Mouse (Mus musculus) G1E (cell line): Measurements from ENCODE around the gene Akap9.

Source experiments
- CTCF ChIP-seq: IDR thresholded peaks from 2 replicates; pipeline ENCODE4 v1.5.1; 2012; ENCODE audit warnings: low read depth, low read length, inconsistent platforms, mixed read lengths
- POLR2AphosphoS5 ChIP-seq: IDR thresholded peaks from 2 replicates; pipeline ENCODE4 v1.6.1; 2012; ENCODE audit warnings: low read depth, low read length, inconsistent platforms; ENCODE audit not compliant: insufficient replicate concordance
- TAL1 ChIP-seq: conservative IDR thresholded peaks from 2 replicates; pipeline ENCODE4 v1.6.1; 2012; ENCODE audit warnings: low read depth, low read length, inconsistent platforms, mixed read lengths

DNA sequence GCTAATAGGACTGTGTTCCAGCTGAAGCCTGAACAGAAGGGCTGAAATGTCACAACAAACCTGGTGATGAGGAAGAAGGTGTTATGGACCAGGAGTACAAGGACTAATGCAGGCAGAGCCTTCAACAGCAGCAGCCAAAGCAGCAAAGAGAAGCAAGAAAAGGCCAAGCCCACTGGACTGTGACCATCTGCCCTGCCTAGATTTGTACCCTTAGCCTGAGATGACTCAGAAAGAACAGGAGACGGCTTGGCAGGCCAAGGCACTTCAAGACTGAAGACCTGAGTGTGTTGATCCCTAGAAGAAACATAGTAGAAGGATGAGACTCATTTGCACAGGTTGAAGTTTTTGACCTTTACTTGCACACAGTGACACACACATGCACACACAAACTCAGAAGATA is 62.6 kb downstream of the Akap9 start:
- no peak for TF ChIP-seq CTCF
- no peak for TF ChIP-seq TAL1
- no peak for TF ChIP-seq POLR2AphosphoS5
